Mouse (Mus musculus): ENCODE measurements around the gene Snw1. TPM values are rescaled to one million over a fixed set of nuclear protein-coding genes. Genes with fewer than 3 reads are reported as not detected.

Snw1 gene
- polyA plus RNA-seq (2015; fragmentation: Illumina TruSeq; extraction: RNeasy Lipid Tissue Mini Kit (QIAGEN cat#74804); ENCODE audit: insufficient read depth, low replicate concordance), result 117 TPM

GRCm38 (mm10) chr12:87471964-87472786 is at the start of gene Snw1:
Gene Snw1 (minus strand): TSS chr12:87472274.

GRCm38 (mm10) chr12:87514016-87514415 is 41.9 kb upstream of the Snw1 start, which contains the start of gene Gm8300:
Gene Gm8300 (plus strand): TSS chr12:87514316.

GRCm38 (mm10) chr12:87494421-87494820 is 22.3 kb upstream of the Snw1 start, which contains the start of gene Gm5788:
Gene Gm5788 (plus strand): TSS chr12:87494721.

GRCm38 (mm10) chr12:87443700-87444122 is 28.4 kb downstream of the Snw1 start, which contains the start of the genes Slirp and Alkbh1:
Gene Slirp (plus strand): TSS chr12:87443896.
Gene Alkbh1 (minus strand): TSS chr12:87444017.

Other genes starting within 250 kb of the Snw1 start
- gene Noxred1, start 233.5 kb downstream of the Snw1 start, polyA plus RNA-seq (2015; fragmentation: Illumina TruSeq; extraction: RNeasy Lipid Tissue Mini Kit (QIAGEN cat#74804); ENCODE audit: insufficient read depth, low replicate concordance), result 13.5 TPM
- 46.7 TPM for gene Vipas39, start 206.0 kb downstream of the Snw1 start, polyA plus RNA-seq (2015; fragmentation: Illumina TruSeq; extraction: RNeasy Lipid Tissue Mini Kit (QIAGEN cat#74804); ENCODE audit: insufficient read depth, low replicate concordance)
- gene Ahsa1, start 205.8 kb downstream of the Snw1 start, polyA plus RNA-seq (2015; fragmentation: Illumina TruSeq; extraction: RNeasy Lipid Tissue Mini Kit (QIAGEN cat#74804); ENCODE audit: insufficient read depth, low replicate concordance), result 183 TPM
- 0.08 TPM for gene Ism2, start 172.6 kb downstream of the Snw1 start, polyA plus RNA-seq (2015; fragmentation: Illumina TruSeq; extraction: RNeasy Lipid Tissue Mini Kit (QIAGEN cat#74804); ENCODE audit: insufficient read depth, low replicate concordance)
- 102 TPM for gene Sptlc2, start 83.9 kb downstream of the Snw1 start, polyA plus RNA-seq (2015; fragmentation: Illumina TruSeq; extraction: RNeasy Lipid Tissue Mini Kit (QIAGEN cat#74804); ENCODE audit: insufficient read depth, low replicate concordance)
- gene Slirp, start 28.4 kb downstream of the Snw1 start, polyA plus RNA-seq (2015; fragmentation: Illumina TruSeq; extraction: RNeasy Lipid Tissue Mini Kit (QIAGEN cat#74804); ENCODE audit: insufficient read depth, low replicate concordance), result 65.2 TPM
- gene Alkbh1, start 28.3 kb downstream of the Snw1 start, polyA plus RNA-seq (2015; fragmentation: Illumina TruSeq; extraction: RNeasy Lipid Tissue Mini Kit (QIAGEN cat#74804); ENCODE audit: insufficient read depth, low replicate concordance), result 51.8 TPM
- not detected for gene Gm5788, start 22.4 kb upstream of the Snw1 start, polyA plus RNA-seq (2015; fragmentation: Illumina TruSeq; extraction: RNeasy Lipid Tissue Mini Kit (QIAGEN cat#74804); ENCODE audit: insufficient read depth, low replicate concordance)
- gene Gm8300, start 42.0 kb upstream of the Snw1 start, polyA plus RNA-seq (2015; fragmentation: Illumina TruSeq; extraction: RNeasy Lipid Tissue Mini Kit (QIAGEN cat#74804); ENCODE audit: insufficient read depth, low replicate concordance), result not detected
- not detected for gene Oog1, start 130.4 kb upstream of the Snw1 start, polyA plus RNA-seq (2015; fragmentation: Illumina TruSeq; extraction: RNeasy Lipid Tissue Mini Kit (QIAGEN cat#74804); ENCODE audit: insufficient read depth, low replicate concordance)
- not detected for gene Gm4027, start 146.6 kb upstream of the Snw1 start, polyA plus RNA-seq (2015; fragmentation: Illumina TruSeq; extraction: RNeasy Lipid Tissue Mini Kit (QIAGEN cat#74804); ENCODE audit: insufficient read depth, low replicate concordance)
- not detected for gene Gm16381, start 172.3 kb upstream of the Snw1 start, polyA plus RNA-seq (2015; fragmentation: Illumina TruSeq; extraction: RNeasy Lipid Tissue Mini Kit (QIAGEN cat#74804); ENCODE audit: insufficient read depth, low replicate concordance)

All from spleen, adult 10 weeks (tissue).